Mouse (Mus musculus) heart, adult 2 months (tissue): ENCODE data around the gene Mrps5.

ENCODE experiments used
- CTCF ChIP-seq: fragments of 200-600 bp; IDR thresholded peaks from 2 replicates; pipeline ENCODE4 v1.8.1; 2022; ENCODE audit warnings: antibody characterized with exemption, mild to moderate bottlenecking, moderate library complexity
- POLR2A ChIP-seq: fragments of 200-500 bp; IDR thresholded peaks from 2 replicates; pipeline ENCODE4 v1.6.1; 2011; ENCODE audit warnings: mild to moderate bottlenecking, low read depth, low read length, control low read depth; ENCODE audit not compliant: insufficient read depth

DNA sequence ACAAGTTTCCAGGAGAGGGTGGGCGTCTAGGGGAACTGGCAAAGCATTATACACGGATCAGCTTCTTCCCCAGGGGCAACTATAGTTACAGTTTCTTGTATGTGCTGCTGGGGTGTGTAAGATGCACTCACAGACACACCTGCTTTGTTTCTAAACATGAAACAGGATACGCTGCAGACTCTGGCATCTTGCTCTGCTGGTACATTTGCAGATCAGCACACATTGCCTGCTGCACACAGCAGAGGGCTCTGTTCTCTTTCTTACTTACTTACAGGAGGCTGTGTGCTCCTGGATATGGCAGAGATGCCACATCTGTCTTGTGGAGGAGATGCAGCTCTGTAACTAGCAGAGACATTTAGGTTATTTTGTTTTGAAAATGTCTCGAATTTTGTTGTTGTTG, 3.8 kb downstream of the Mrps5 start:
- TF ChIP-seq CTCF (peak; percentile 59), POLR2A (no peak)
